Mouse (Mus musculus) liver, embryonic 14.5 days (tissue): ENCODE measurements around the gene Irf2bp2. TPM values are rescaled to one million over a fixed set of nuclear protein-coding genes. Genes with fewer than 3 reads are reported as not detected.

ENCODE experiments used
- ATAC-seq: fragments of 200-750 bp; cut with Nextera tagmentation; 2 replicates; pipeline ENCODE4 v1.8.0; 2017; ENCODE audit warnings: moderate number of reproducible peaks, mild to moderate bottlenecking, moderate library complexity; ENCODE audit not compliant: insufficient read depth
- DNase-seq, 3 experiments: peaks; one replicate each; pipeline ENCODE4 v3.0.0-alpha.2; 2012 to 2013; ENCODE audit warnings: low read depth in 3 of 3, low spot score in 3 of 3
- H3K27ac ChIP-seq: fragments of 300-500 bp; sonication (generic); 2 replicates; pipeline ENCODE4 v1.5.1; 2014; ENCODE audit warnings: moderate library complexity, mild to moderate bottlenecking, control low read depth, inconsistent platforms
- H3K27me3 ChIP-seq: fragments of 300-500 bp; sonication (generic); 2 replicates; pipeline ENCODE4 v1.6.1; 2014; ENCODE audit warnings: mild to moderate bottlenecking, low read length, moderate library complexity; ENCODE audit not compliant: control insufficient read depth, insufficient read depth
- H3K36me3 ChIP-seq: fragments of 300-500 bp; sonication (generic); replicated peaks from 2 replicates; pipeline ENCODE4 v1.6.1; 2014; ENCODE audit warnings: low read depth; ENCODE audit not compliant: control insufficient read depth, insufficient read depth
- H3K4me1 ChIP-seq, 2 experiments: fragments of 200-500 bp in 1 of 2; fragments of 300-500 bp in 1 of 2; sonication (generic) in 1 of 2; replicated peaks; 2 replicates each; pipeline ENCODE4 v1.6.1; 2012 to 2014; ENCODE audit warnings: antibody characterized with exemption in 1 of 2, inconsistent platforms in 1 of 2, low read length in 1 of 2; ENCODE audit not compliant: control insufficient read depth in 2 of 2, insufficient read depth in 2 of 2
- H3K4me2 ChIP-seq: fragments of 300-500 bp; sonication (generic); 2 replicates; pipeline ENCODE4 v1.6.1; 2014; ENCODE audit warnings: low read depth, mild to moderate bottlenecking, control low read depth, moderate library complexity
- H3K4me3 ChIP-seq, 2 experiments: fragments of 200-500 bp in 1 of 2; fragments of 300-500 bp in 1 of 2; sonication (generic) in 1 of 2; 2 replicates each; pipeline ENCODE4 v1.5.1; 2012 to 2014; ENCODE audit warnings: low read depth in 2 of 2, low read length in 2 of 2, mild to moderate bottlenecking in 2 of 2, control low read depth in 1 of 2, inconsistent platforms in 1 of 2, moderate library complexity in 1 of 2; ENCODE audit not compliant: insufficient read depth in 1 of 2
- H3K9ac ChIP-seq: fragments of 300-500 bp; sonication (generic); replicated peaks from 2 replicates; pipeline ENCODE4 v1.6.1; 2014; ENCODE audit warnings: mild to moderate bottlenecking, control low read depth, moderate library complexity
- H3K9me3 ChIP-seq: fragments of 300-500 bp; sonication (generic); 2 replicates; pipeline ENCODE4 v1.6.1; 2016; ENCODE audit warnings: low read length, mixed read lengths; ENCODE audit not compliant: control insufficient read depth
- CTCF ChIP-seq: IDR thresholded peaks from 2 replicates; pipeline ENCODE4 v1.5.1; 2016; ENCODE audit warnings: antibody characterized with exemption, low read depth, control low read depth
- EP300 ChIP-seq: IDR thresholded peaks from 2 replicates; pipeline ENCODE4 v1.6.1; 2016; ENCODE audit warnings: antibody characterized with exemption, low read depth
- WGBS: fragments of 180-500 bp; shearing (Covaris S2); extraction: QIAGEN DNeasy Blood & Tissue Kit; methylation state at CpG from one replicate; pipeline ENCODE4 v1.1.7; 2014; ENCODE audit not compliant: insufficient replicate concordance; 5-methylcytosine and 5-hydroxymethylcytosine counted together
- polyA plus RNA-seq, 2 experiments: library from polyadenylated mRNA; depleted of rRNA in 1 of 2; stranded (reverse) in 1 of 2; unstranded in 1 of 2; fragments of >200 nt; fragmentation: Nextera tagmentation in 1 of 2; extraction: Ambion mirVana in 1 of 2; gene quantifications; 2 replicates each; pipeline versions ENCODE4 v1.2.1 to v1.2.3; 2012 to 2014

Irf2bp2 gene
- polyA plus RNA-seq, 2 experiments, result 2.8 to 10.9 TPM

- Histone ChIP-seq H3K4me1 (peaks cover 17 to 41% of the 10 kb centered on the region in 2 experiments), H3K4me2 (peak overlapping the region; percentile 77; the same call in 1 of the 2 replicates)
- DNase-seq, result no peak
These were observed 8.2 kb downstream of the Irf2bp2 start for GRCm38 (mm10) chr8:126585561-126586031.

GRCm38 (mm10) chr8:126584844-126585231, 8.9 kb downstream of the Irf2bp2 start:
- DNase-seq (no peak), ATAC-seq (no peak)
- Histone ChIP-seq H3K4me1 (peaks cover 17 to 39% of the 10 kb centered on the region in 2 experiments), H3K27me3 (no peaks in the 10 kb centered on the region), H3K9me3 (no peaks in the 10 kb centered on the region), H3K4me2 (peak overlapping the region; percentile 77), H3K27ac (peak overlapping the region; percentile 74; the same call in 1 of the 2 replicates), H3K36me3 (no peaks in the 10 kb centered on the region), H3K9ac (peak overlapping the region; percentile 59), H3K4me3 (peak overlapping the region in 1 of 2 experiments; percentile 57; a peak in 2 of 4 replicates)
- 35% methylated on average over 5 of the region's 5 CpGs for WGBS
- TF ChIP-seq CTCF (no peak), EP300 (no peak)

More at GRCm38 (mm10) chr8:126585561-126586031, 8.2 kb downstream of the Irf2bp2 start:
- Histone ChIP-seq H3K27me3 (no peaks in the 10 kb centered on the region), H3K9ac (no peak overlapping the region), H3K4me3 (no peak overlapping the region), H3K9me3 (no peaks in the 10 kb centered on the region), H3K36me3 (no peaks in the 10 kb centered on the region), H3K27ac (no peak overlapping the region; the same call in none of the 2 replicates)
- ATAC-seq, result no peak
- TF ChIP-seq EP300 (no peak), CTCF (no peak)
- WGBS, result 49% methylated on average over 9 of the region's 9 CpGs

- Histone ChIP-seq H3K27ac (peak overlapping the region; percentile 74), H3K36me3 (no peaks in the 10 kb centered on the region), H3K4me1 (peaks cover 17 to 39% of the 10 kb centered on the region in 2 experiments), H3K9me3 (no peaks in the 10 kb centered on the region), H3K27me3 (no peaks in the 10 kb centered on the region), H3K4me3 (peak overlapping the region; percentile 57 to 59), H3K4me2 (peak overlapping the region; percentile 77), H3K9ac (peak overlapping the region; percentile 59)
- TF ChIP-seq EP300 (peak; percentile 19; the same call in 1 of the 2 replicates), CTCF (no peak)
- ATAC-seq (peak; percentile 73), DNase-seq (peak in 2 of 3 experiments; percentile 55 to 66)
- WGBS, result under 1% methylated on average over 68 of the region's 68 CpGs
These were observed 9.6 kb downstream of the Irf2bp2 start for GRCm38 (mm10) chr8:126583971-126584843.

- TF ChIP-seq CTCF (no peak), EP300 (no peak)
- peak overlapping the region; percentile 10 to 57; a peak in 3 of 4 replicates for H3K4me3 ChIP-seq
- no peak for DNase-seq
- H3K27ac ChIP-seq, result peak overlapping the region; percentile 43; the same call in 1 of the 2 replicates
- H3K36me3 ChIP-seq, result no peaks in the 10 kb centered on the region
- H3K27me3 ChIP-seq, result no peaks in the 10 kb centered on the region
- ATAC-seq, result no peak
- H3K9ac ChIP-seq, result peak overlapping the region; percentile 59
- no peaks in the 10 kb centered on the region for H3K9me3 ChIP-seq
- peaks cover 13 to 37% of the 10 kb centered on the region in 2 experiments for H3K4me1 ChIP-seq
- peak overlapping the region; percentile 77 for H3K4me2 ChIP-seq
- 11% methylated on average over 13 of the region's 13 CpGs for WGBS
These were observed 10.3 kb downstream of the Irf2bp2 start for GRCm38 (mm10) chr8:126583534-126583933.

GRCm38 (mm10) chr8:126583018-126583417, 10.8 kb downstream of the Irf2bp2 start:
- Histone ChIP-seq H3K9ac (no peak overlapping the region), H3K36me3 (no peaks in the 10 kb centered on the region), H3K9me3 (no peaks in the 10 kb centered on the region), H3K27me3 (no peaks in the 10 kb centered on the region), H3K4me3 (no peak overlapping the region), H3K4me2 (no peak overlapping the region; the same call in 1 of the 2 replicates), H3K4me1 (peaks cover 13 to 37% of the 10 kb centered on the region in 2 experiments), H3K27ac (peak overlapping the region; percentile 54)
- TF ChIP-seq CTCF, result no peak
- TF ChIP-seq EP300, result no peak
- ATAC-seq (no peak), DNase-seq (no peak)
- WGBS, result 29% methylated on average over 2 of the region's 2 CpGs
